Mouse (Mus musculus): ENCODE results near the gene Prr23a3. TPM values are rescaled to one million over a fixed set of nuclear protein-coding genes. Genes with fewer than 3 reads are reported as not detected.

Gene Prr23a3
- polyA plus RNA-seq (2015; fragmentation: Nextera tagmentation; extraction: Ambion mirVana): not detected in 2 replicates

GRCm38 (mm10) chr9:98864571-98864970 lies at the start of gene Prr23a3:
TSS of gene Prr23a3 (plus strand) at chr9:98864767.
- H3K4me3 ChIP-seq (replicated peaks; ENCODE audit: low read depth, low read length): no peak within 1 kb of the TSS
- WGBS: 63% methylated on average over 22 of the region's 22 CpGs
- H3K4me2 ChIP-seq (ENCODE audit: low read length): no peak within 1 kb of the TSS
- TF ChIP-seq CTCF (IDR thresholded peaks at IDR 0.05; ENCODE audit: low read depth): no peak
- no peaks in the 10 kb centered on the region for H3K27me3 ChIP-seq (ENCODE audit: insufficient read depth, low read length)
- no peak within 1 kb of the TSS for H3K9ac ChIP-seq (ENCODE audit: low read depth, low read length)
- no peak for ATAC-seq (replicated peaks; ENCODE audit: low FRiP score, low read depth)
- H3K4me1 ChIP-seq (replicated peaks; ENCODE audit: insufficient read depth, low read length): no peaks in the 10 kb centered on the region
- H3K36me3 ChIP-seq (ENCODE audit: insufficient read depth, low read length): no peaks in the 10 kb centered on the region
- DNase-seq (ENCODE audit: low spot score): no peak
- H3K9me3 ChIP-seq (replicated peaks; ENCODE audit: low read length): no peaks in the 10 kb centered on the region
- no peak within 1 kb of the TSS for H3K27ac ChIP-seq

GRCm38 (mm10) chr9:98816066-98816465 lies 48.5 kb upstream of the Prr23a3 start:
- WGBS: 59% methylated on average over 3 of the region's 3 CpGs
- no peak for DNase-seq (ENCODE audit: low spot score)
- Histone ChIP-seq H3K9me3 (replicated peaks; ENCODE audit: low read length) (no peaks in the 10 kb centered on the region), H3K27ac (no peak overlapping the region), H3K9ac (ENCODE audit: low read depth, low read length) (no peak overlapping the region), H3K27me3 (ENCODE audit: insufficient read depth, low read length) (no peaks in the 10 kb centered on the region), H3K4me3 (replicated peaks; ENCODE audit: low read depth, low read length) (no peak overlapping the region), H3K4me2 (ENCODE audit: low read length) (no peak overlapping the region), H3K4me1 (replicated peaks; ENCODE audit: insufficient read depth, low read length) (no peaks in the 10 kb centered on the region), H3K36me3 (ENCODE audit: insufficient read depth, low read length) (no peaks in the 10 kb centered on the region)
- TF ChIP-seq CTCF (IDR thresholded peaks at IDR 0.05; ENCODE audit: low read depth): no peak
- no peak for ATAC-seq (replicated peaks; ENCODE audit: low FRiP score, low read depth)

DNA sequence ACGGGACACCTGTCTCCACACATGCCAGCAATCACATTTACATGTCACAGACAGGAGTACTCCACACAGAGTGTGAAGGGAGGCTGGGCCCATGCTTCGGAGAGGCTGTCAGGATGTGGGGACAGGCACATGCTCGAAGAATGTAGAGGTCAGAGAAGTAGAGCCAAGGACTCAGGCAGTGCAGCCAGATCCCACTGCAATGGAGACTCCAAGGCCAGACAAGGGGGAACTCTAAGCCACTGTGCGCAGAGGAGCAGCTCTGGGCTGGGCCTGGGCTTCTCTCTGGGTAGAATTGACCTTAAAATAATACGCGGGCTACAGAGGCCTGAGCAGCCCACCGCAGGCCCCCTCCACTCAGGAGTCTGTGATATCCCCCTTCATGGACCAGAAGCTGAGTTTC lies 47.0 kb upstream of the Prr23a3 start:
- 80% methylated on average over 7 of the region's 7 CpGs for WGBS
- no peak overlapping the region for H3K4me2 ChIP-seq (ENCODE audit: low read length)
- ATAC-seq (replicated peaks; ENCODE audit: low FRiP score, low read depth) (no peak), DNase-seq (ENCODE audit: low spot score) (no peak)
- no peaks in the 10 kb centered on the region for H3K9me3 ChIP-seq (replicated peaks; ENCODE audit: low read length)
- no peak overlapping the region for H3K4me3 ChIP-seq (replicated peaks; ENCODE audit: low read depth, low read length)
- no peaks in the 10 kb centered on the region for H3K4me1 ChIP-seq (replicated peaks; ENCODE audit: insufficient read depth, low read length)
- H3K27ac ChIP-seq: no peak overlapping the region
- no peaks in the 10 kb centered on the region for H3K27me3 ChIP-seq (ENCODE audit: insufficient read depth, low read length)
- H3K36me3 ChIP-seq (ENCODE audit: insufficient read depth, low read length): no peaks in the 10 kb centered on the region
- no peak for TF ChIP-seq CTCF (IDR thresholded peaks at IDR 0.05; ENCODE audit: low read depth)
- H3K9ac ChIP-seq (ENCODE audit: low read depth, low read length): no peak overlapping the region

DNA sequence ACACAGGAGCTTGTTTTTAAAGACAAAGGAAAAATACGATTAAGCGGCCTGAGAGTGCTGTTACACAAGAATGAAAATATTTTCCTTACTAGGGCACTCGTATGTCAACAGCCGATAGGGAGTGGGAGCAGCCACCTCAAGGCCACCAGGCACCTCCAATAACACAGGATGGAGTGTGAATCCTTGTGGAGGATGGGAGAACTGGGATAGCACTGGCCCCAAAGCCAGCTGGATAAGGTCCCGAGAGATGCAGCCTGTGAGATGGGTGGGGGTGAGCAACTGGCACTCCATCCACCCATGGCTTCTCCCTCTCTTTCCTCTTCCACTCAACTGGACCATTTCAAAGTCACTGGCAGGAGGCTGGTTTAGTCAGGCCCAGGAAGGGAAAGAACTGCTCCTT lies 45.6 kb upstream of the Prr23a3 start:
- no peak for TF ChIP-seq CTCF (IDR thresholded peaks at IDR 0.05; ENCODE audit: low read depth)
- no peak for ATAC-seq (replicated peaks; ENCODE audit: low FRiP score, low read depth)

DNA sequence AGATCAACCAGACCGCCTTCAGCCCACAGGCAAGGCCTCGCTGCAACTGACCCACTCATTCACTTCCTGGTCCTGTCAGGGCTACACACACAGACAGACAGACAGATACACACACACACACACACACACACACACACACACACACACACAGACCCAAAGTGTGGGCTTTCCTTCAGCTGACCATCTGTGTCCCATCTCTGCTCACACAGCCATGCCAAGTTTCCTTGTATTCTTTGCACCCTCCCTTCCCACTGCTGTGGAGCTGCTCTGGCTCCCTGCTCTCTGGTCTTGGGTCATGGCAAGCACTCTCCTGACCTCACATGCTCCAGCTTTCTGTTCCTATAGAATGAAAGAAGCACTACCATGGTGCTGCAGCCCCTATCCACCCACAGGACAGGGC lies 45.1 kb upstream of the Prr23a3 start:
- no peaks in the 10 kb centered on the region for H3K4me1 ChIP-seq (replicated peaks; ENCODE audit: insufficient read depth, low read length)
- no peaks in the 10 kb centered on the region for H3K36me3 ChIP-seq (ENCODE audit: insufficient read depth, low read length)
- DNase-seq (ENCODE audit: low spot score) (no peak), ATAC-seq (replicated peaks; ENCODE audit: low FRiP score, low read depth) (no peak)
- H3K4me3 ChIP-seq (replicated peaks; ENCODE audit: low read depth, low read length): no peak overlapping the region
- no peak overlapping the region for H3K4me2 ChIP-seq (ENCODE audit: low read length)
- no peak for TF ChIP-seq CTCF (IDR thresholded peaks at IDR 0.05; ENCODE audit: low read depth)
- H3K9ac ChIP-seq (ENCODE audit: low read depth, low read length): no peak overlapping the region
- no peaks in the 10 kb centered on the region for H3K9me3 ChIP-seq (replicated peaks; ENCODE audit: low read length)
- H3K27ac ChIP-seq: no peak overlapping the region
- no peaks in the 10 kb centered on the region for H3K27me3 ChIP-seq (ENCODE audit: insufficient read depth, low read length)
- WGBS: 78% methylated on average over 2 of the region's 2 CpGs

More for the DNA sequence above, 45.6 kb upstream of the Prr23a3 start:
- Histone ChIP-seq H3K9me3 (replicated peaks; ENCODE audit: low read length) (no peaks in the 10 kb centered on the region), H3K27ac (no peak overlapping the region), H3K4me3 (replicated peaks; ENCODE audit: low read depth, low read length) (no peak overlapping the region), H3K27me3 (ENCODE audit: insufficient read depth, low read length) (no peaks in the 10 kb centered on the region), H3K36me3 (ENCODE audit: insufficient read depth, low read length) (no peaks in the 10 kb centered on the region), H3K4me1 (replicated peaks; ENCODE audit: insufficient read depth, low read length) (no peaks in the 10 kb centered on the region), H3K9ac (ENCODE audit: low read depth, low read length) (no peak overlapping the region), H3K4me2 (ENCODE audit: low read length) (no peak overlapping the region)
- DNase-seq (ENCODE audit: low spot score): no peak
- 18% methylated on average over 5 of the region's 5 CpGs for WGBS

DNA sequence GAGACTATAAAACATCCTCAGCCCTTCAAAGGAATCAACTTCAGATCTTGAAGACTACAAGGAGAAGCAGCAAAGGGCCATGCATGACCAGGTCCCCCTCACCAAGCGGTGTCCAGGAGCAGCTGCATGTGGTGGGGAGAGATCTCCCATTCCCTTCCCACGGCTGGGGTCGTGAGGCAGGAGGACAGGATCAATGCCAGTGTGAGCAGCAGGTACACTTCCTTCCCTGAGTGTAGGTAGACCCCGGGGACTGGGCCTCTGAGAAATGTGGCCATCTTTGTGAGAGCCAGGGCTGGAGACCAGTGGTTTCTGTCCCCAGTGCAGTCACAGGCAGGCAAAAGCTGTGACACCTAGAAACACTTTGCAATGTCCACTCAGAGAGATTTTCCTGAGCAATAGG lies 44.1 kb upstream of the Prr23a3 start:
- ATAC-seq (replicated peaks; ENCODE audit: low FRiP score, low read depth) (no peak), DNase-seq (ENCODE audit: low spot score) (no peak)
- TF ChIP-seq CTCF (IDR thresholded peaks at IDR 0.05; ENCODE audit: low read depth): no peak
- H3K4me1 ChIP-seq (replicated peaks; ENCODE audit: insufficient read depth, low read length): no peaks in the 10 kb centered on the region
- no peaks in the 10 kb centered on the region for H3K27me3 ChIP-seq (ENCODE audit: insufficient read depth, low read length)
- no peaks in the 10 kb centered on the region for H3K36me3 ChIP-seq (ENCODE audit: insufficient read depth, low read length)
- no peaks in the 10 kb centered on the region for H3K9me3 ChIP-seq (replicated peaks; ENCODE audit: low read length)
- H3K4me3 ChIP-seq (replicated peaks; ENCODE audit: low read depth, low read length): no peak overlapping the region
- H3K4me2 ChIP-seq (ENCODE audit: low read length): no peak overlapping the region
- H3K9ac ChIP-seq (ENCODE audit: low read depth, low read length): no peak overlapping the region
- no peak overlapping the region for H3K27ac ChIP-seq
- 84% methylated on average over 4 of the region's 4 CpGs for WGBS

GRCm38 (mm10) chr9:98821067-98821466 lies 43.5 kb upstream of the Prr23a3 start:
- no peak overlapping the region for H3K9ac ChIP-seq (ENCODE audit: low read depth, low read length)
- DNase-seq (ENCODE audit: low spot score) (no peak), ATAC-seq (replicated peaks; ENCODE audit: low FRiP score, low read depth) (no peak)
- H3K4me2 ChIP-seq (ENCODE audit: low read length): no peak overlapping the region
- no peaks in the 10 kb centered on the region for H3K27me3 ChIP-seq (ENCODE audit: insufficient read depth, low read length)
- H3K4me1 ChIP-seq (replicated peaks; ENCODE audit: insufficient read depth, low read length): no peaks in the 10 kb centered on the region
- no peak overlapping the region for H3K4me3 ChIP-seq (replicated peaks; ENCODE audit: low read depth, low read length)
- TF ChIP-seq CTCF (IDR thresholded peaks at IDR 0.05; ENCODE audit: low read depth): no peak
- H3K36me3 ChIP-seq (ENCODE audit: insufficient read depth, low read length): no peaks in the 10 kb centered on the region
- no peak overlapping the region for H3K27ac ChIP-seq
- H3K9me3 ChIP-seq (replicated peaks; ENCODE audit: low read length): no peaks in the 10 kb centered on the region

Data from kidney, postnatal 0 days (tissue).